Mouse (Mus musculus): Measurements from ENCODE around the gene Adad2.

Adad2 gene

DNA sequence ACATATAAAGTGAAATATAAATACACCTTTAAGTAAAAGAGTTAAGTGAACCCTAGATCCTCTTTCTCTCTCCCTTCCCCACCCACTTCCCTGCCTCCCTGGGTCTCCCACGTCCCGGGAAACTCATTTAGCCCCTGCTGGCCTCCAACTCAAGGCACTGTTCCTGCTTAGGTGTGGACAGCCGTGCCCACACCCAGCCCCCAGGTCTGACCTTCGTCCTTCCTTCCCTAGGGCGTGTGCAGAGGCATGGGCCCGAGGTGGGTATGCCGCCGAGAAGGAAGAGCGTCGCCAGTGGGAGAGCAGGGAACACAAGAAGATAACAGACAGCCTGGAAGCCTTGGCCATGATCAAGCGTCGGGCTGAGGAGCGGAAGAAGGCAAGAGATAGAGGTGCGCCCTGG, 22.2 kb upstream of the Adad2 start:
- Histone ChIP-seq H3K27me3 (ENCODE audit: control insufficient read depth, insufficient read depth, low read length, poor library complexity, severe bottlenecking) (no peaks in the 10 kb centered on the region), H3K36me3 (ENCODE audit: control insufficient read depth, insufficient read depth, low read length, poor library complexity, severe bottlenecking) (no peaks in the 10 kb centered on the region)
- no peak for DNase-seq (ENCODE audit: low read depth, low spot score)

DNA sequence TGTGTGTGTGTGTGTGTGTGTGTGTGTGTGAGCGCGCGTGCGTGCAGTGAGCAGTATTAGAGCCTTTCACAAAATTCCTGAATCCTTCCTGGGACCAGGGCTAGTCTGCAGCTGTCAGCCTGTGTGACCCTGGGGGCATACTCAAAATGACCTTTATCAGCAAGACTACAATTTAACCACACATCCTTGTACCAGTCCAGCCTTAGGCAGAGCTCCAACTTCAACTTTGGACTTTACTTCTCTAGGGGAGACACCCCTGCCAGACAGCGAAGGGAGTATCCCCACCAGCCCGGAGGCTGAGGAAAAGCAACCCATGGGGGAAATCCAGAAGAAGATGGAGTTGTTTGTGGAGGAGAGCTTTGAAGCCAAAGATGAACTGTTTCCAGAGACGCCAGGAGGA, 21.1 kb upstream of the Adad2 start:
- no peaks in the 10 kb centered on the region for H3K27me3 ChIP-seq (ENCODE audit: control insufficient read depth, insufficient read depth, low read length, poor library complexity, severe bottlenecking)
- no peaks in the 10 kb centered on the region for H3K36me3 ChIP-seq (ENCODE audit: control insufficient read depth, insufficient read depth, low read length, poor library complexity, severe bottlenecking)
- no peak for DNase-seq (ENCODE audit: low read depth, low spot score)

DNA sequence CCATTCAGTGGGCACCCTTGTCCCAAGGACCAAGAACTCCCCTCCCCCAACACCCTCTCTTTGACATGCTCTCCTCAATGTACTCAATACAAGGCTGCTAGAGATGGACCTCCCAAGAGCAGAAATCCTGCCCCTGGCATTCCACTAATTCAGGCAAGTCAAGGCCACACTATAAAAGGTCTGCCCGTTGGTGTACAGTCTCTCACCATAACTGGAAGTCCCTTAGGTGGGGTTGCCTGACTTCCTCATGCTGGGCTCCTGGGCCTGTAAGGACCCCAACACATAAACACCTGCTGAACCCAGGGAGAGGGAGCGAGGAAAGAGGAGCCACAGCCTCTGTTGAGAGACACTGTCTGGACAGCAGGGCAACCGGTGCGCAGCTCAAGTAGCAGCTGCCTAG, 8.8 kb upstream of the Adad2 start:
- Histone ChIP-seq H3K27me3 (ENCODE audit: control insufficient read depth, insufficient read depth, low read length, poor library complexity, severe bottlenecking) (no peaks in the 10 kb centered on the region), H3K36me3 (ENCODE audit: control insufficient read depth, insufficient read depth, low read length, poor library complexity, severe bottlenecking) (peaks cover 1% of the 10 kb centered on the region)
- no peak for DNase-seq (ENCODE audit: low read depth, low spot score)

DNA sequence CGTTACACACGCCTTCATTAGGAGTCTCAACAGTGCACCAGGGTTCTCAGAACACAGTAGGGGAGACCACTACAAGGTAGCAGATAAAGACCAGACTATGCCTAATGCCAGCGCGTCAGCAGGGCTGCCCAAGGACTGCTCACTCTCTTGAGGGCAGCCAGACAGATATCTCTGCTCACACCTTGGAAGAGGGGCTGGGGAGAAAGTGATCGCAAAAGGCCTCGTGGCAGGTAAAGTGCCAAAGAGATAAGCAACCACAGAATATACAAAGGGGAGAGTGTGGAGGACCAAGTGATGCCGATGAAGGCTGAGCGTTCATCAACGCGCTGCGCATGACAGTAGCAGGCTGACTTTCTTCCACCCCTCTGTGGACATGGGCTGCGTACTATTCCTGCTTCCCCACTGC, 8.1 kb upstream of the Adad2 start:
- Histone ChIP-seq H3K36me3 (ENCODE audit: control insufficient read depth, insufficient read depth, low read length, poor library complexity, severe bottlenecking) (peaks cover 1% of the 10 kb centered on the region), H3K27me3 (ENCODE audit: control insufficient read depth, insufficient read depth, low read length, poor library complexity, severe bottlenecking) (no peaks in the 10 kb centered on the region)
- no peak for DNase-seq (ENCODE audit: low read depth, low spot score)

DNA sequence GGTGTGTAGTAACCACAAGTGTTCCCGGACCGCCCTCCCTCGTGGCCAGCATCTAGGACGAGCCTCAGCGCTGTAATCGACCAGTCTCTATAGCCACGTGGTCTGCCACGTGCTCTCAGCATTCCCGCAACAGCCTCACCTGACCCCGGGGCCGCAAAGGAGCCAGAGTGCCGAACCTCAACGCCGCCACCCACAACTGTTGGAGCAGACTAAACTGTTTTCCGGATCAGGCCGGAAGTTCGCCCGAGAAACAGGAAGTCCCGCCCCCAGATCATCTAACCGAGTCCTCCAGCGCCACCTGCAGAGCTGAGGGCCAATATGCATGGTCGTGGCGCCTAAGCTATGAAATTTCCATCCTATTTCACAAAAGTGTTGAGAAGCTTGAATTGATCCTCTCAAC, 7.6 kb upstream of the Adad2 start, which contains the start of gene Taf1c:
TSS of gene Taf1c (minus strand) at position 227 of the 400 bp plus-strand sequence.
- H3K36me3 ChIP-seq (ENCODE audit: control insufficient read depth, insufficient read depth, low read length, poor library complexity, severe bottlenecking): peaks cover 1% of the 10 kb centered on the region
- H3K27me3 ChIP-seq (ENCODE audit: control insufficient read depth, insufficient read depth, low read length, poor library complexity, severe bottlenecking): no peaks in the 10 kb centered on the region
- peak; percentile 95 for DNase-seq (ENCODE audit: low read depth, low spot score)

DNA sequence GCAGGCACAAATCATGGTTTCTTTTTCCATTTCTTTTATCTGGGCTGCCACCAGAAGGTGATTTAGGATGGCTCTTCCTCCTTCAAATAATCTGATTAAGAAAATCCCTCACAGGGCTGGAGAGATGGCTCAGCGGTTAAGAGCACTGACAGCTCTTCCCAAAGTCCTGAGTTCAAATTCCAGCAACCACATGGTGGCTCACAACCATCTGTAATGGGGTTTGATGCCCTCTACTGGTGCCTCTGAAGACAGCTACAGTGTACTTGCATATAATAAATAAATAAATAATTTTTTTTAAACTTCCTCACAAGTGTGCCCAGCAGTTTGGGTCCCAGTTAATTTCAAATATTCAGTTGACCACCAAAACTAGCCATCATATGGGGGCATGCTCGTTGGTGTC, 6.3 kb upstream of the Adad2 start:
- Histone ChIP-seq H3K27me3 (ENCODE audit: control insufficient read depth, insufficient read depth, low read length, poor library complexity, severe bottlenecking) (no peaks in the 10 kb centered on the region), H3K36me3 (ENCODE audit: control insufficient read depth, insufficient read depth, low read length, poor library complexity, severe bottlenecking) (peaks cover 1% of the 10 kb centered on the region; the same call in 1 of the 2 replicates)
- peak; percentile 58 for DNase-seq (ENCODE audit: low read depth, low spot score)

DNA sequence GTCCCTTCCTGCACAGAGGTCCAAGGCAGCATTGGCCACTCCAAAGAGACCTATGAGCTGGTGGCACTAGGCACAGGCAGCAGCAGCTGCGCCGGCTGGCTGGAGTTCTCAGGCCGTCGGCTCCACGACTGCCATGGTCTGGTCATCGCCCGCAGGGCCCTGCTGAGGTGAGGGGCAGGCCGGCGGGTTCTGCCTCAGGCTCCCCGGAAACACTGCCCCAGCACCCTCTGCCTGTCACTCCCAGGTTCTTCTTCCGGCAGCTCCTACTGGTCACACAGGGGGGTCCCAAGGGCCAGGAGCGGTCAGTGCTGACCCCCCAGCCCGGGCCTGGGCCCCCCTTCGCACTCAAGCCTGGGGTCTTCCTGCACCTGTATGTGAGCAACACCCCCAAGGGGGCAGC, 2.5 kb downstream of the Adad2 start:
- no peaks in the 10 kb centered on the region for H3K27me3 ChIP-seq (ENCODE audit: control insufficient read depth, insufficient read depth, low read length, poor library complexity, severe bottlenecking)
- DNase-seq (ENCODE audit: low read depth, low spot score): no peak
- H3K36me3 ChIP-seq (ENCODE audit: control insufficient read depth, insufficient read depth, low read length, poor library complexity, severe bottlenecking): no peaks in the 10 kb centered on the region

DNA sequence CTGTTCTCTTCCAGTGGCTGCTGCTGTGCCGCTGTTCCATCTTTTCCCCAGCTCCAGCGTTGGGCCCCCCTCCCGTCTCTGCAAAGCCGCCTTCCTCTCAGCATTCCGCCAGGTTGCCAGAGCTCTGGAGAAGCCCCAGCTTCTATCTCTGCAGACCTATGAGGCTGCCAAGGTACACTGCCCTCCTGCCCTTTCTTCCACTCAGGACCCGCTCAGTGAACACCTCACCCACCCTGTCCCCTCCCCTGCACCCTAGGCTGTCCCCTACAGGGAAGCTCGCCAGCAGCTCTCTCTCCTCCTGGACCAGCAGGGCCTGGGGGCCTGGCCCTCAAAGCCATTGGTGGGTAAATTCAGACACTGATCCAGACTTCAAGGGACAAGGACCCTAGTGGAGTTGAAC, 3.8 kb downstream of the Adad2 start:
- H3K36me3 ChIP-seq (ENCODE audit: control insufficient read depth, insufficient read depth, low read length, poor library complexity, severe bottlenecking): no peaks in the 10 kb centered on the region
- no peak for DNase-seq (ENCODE audit: low read depth, low spot score)

DNA sequence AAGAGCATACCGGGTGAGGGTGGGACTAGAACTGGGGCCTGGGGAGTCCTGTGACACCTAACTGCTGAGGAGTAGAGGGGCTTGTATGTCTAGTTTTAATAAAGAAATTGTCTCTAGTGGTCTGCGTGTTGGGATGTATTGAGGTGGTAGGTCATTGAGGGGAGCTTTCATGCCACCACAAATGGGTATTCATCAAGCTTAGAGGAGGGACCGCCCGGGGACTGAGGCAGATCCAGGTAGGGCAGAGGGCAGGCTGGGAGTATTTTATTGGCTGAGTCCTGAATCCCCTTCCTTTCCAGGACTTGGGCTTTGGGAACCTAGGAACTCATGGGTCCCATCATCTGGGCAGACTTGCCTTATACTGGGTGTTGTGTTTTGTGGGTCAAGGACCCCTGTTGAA, 4.3 kb downstream of the Adad2 start:
- DNase-seq (ENCODE audit: low read depth, low spot score): no peak

More for the DNA sequence above, 3.8 kb downstream of the Adad2 start:
- no peaks in the 10 kb centered on the region for H3K27me3 ChIP-seq (ENCODE audit: control insufficient read depth, insufficient read depth, low read length, poor library complexity, severe bottlenecking)

DNA sequence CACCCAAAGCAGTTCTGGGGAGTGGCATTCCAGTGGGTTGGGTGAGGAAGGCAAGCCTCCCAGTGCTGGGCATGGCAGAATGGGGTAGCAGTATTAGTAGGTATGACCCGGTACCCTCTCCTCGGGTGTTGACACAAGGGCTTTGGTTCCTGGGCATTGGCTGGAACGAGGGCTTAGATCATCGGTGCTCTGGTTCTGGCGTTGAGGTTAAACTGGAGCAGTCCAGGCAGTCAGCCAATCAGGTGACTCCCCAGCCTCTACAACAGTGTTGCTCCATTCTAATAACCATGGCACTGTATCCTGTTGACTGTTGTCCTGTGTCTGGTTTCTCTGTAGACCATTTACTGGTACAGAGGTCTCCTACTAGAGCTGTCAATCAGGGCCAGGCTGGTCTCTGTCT, 5.0 kb downstream of the Adad2 start:
- DNase-seq (ENCODE audit: low read depth, low spot score): no peak
- Histone ChIP-seq H3K36me3 (ENCODE audit: control insufficient read depth, insufficient read depth, low read length, poor library complexity, severe bottlenecking) (no peaks in the 10 kb centered on the region), H3K27me3 (ENCODE audit: control insufficient read depth, insufficient read depth, low read length, poor library complexity, severe bottlenecking) (no peaks in the 10 kb centered on the region)

More for the DNA sequence above, 4.3 kb downstream of the Adad2 start:
- H3K36me3 ChIP-seq (ENCODE audit: control insufficient read depth, insufficient read depth, low read length, poor library complexity, severe bottlenecking): no peaks in the 10 kb centered on the region
- H3K27me3 ChIP-seq (ENCODE audit: control insufficient read depth, insufficient read depth, low read length, poor library complexity, severe bottlenecking): no peaks in the 10 kb centered on the region

DNA sequence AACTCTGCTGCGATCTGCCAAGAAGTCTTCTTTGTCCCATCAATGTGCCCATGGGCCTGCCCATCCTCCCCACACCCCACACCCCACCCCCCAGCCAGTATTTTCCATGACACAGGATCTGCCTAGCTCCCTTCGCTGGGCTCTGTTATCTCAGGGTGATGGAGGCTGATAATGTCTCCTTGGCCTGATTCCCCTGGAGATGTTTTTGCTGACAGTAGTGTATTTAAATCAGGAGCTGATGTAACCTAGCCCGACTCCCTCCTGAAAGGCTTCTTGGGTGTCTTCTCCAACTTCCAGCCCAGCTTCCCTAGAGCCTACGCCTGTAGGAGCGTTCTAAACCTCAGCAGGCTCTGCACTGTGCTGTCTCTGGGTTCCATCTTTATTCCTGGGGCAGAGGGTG, 6.3 kb downstream of the Adad2 start:
- H3K36me3 ChIP-seq (ENCODE audit: control insufficient read depth, insufficient read depth, low read length, poor library complexity, severe bottlenecking): no peaks in the 10 kb centered on the region
- DNase-seq (ENCODE audit: low read depth, low spot score): no peak
- no peaks in the 10 kb centered on the region for H3K27me3 ChIP-seq (ENCODE audit: control insufficient read depth, insufficient read depth, low read length, poor library complexity, severe bottlenecking)

DNA sequence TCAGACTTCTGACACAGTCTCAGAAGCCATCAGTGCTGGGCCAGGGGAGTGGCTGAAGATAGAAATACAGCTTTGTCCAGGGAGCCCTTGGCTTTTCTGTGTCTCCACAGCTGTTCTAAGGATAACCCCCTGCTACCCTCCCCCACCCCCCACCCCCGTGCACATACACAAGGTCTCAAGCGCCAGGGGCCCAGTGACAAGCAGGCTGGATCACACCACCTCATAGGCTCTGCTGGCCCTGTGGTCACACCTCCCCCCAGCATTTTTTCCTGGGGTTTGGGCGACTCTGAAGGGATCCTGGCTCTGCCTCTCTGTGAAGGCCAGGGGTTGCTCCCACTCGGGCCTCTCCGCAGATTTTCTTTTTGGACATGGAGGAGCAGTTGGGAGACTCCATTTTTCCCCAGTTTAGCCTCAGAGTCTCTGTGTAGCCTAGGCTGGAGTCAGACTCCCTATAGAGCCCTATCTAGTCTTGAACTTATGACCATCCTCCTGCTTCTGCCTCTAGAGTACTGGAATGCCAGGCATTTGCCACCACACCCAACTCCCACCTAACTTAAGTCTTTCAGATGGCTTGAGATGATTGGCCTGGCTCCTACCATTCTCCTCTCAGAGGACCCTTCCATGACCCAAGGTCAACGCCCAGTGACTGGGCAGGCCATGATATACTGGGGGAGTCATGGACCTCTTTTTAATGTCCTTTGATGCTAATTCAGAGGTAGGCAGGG, 7.7 kb downstream of the Adad2 start:
- DNase-seq (ENCODE audit: low read depth, low spot score): no peak
- no peaks in the 10 kb centered on the region for H3K36me3 ChIP-seq (ENCODE audit: control insufficient read depth, insufficient read depth, low read length, poor library complexity, severe bottlenecking)
- H3K27me3 ChIP-seq (ENCODE audit: control insufficient read depth, insufficient read depth, low read length, poor library complexity, severe bottlenecking): no peaks in the 10 kb centered on the region

DNA sequence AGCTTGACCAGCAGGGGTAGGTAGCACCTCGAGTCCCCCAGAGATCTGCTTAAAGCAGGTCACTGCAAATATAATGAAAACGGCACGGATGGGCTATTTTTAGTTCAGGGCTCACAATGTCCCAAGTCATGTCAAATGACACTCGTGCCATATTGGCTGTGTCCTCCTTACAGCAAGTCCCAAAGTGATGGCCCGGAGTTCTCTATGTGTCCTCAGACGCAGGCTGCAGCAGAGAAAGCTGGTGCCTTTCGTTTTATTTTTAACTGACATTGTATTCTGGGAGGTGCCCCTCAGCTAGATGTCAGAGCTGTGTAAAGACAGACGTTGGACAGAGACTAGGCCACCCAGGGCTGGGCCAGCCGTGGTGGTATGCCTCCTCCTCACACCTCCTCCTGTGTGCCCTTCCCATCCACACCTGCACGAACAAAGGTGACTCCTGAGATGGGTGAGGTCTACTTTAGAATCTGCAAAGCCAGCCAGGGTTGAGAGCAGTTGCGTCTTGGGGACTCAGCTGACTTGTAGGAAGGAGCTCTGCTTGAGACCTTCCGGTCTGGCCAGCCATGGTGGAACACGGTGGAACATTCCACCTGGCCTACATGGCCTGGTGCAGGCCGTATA, 8.4 kb downstream of the Adad2 start:
- no peak for DNase-seq (ENCODE audit: low read depth, low spot score)
- Histone ChIP-seq H3K27me3 (ENCODE audit: control insufficient read depth, insufficient read depth, low read length, poor library complexity, severe bottlenecking) (no peaks in the 10 kb centered on the region), H3K36me3 (ENCODE audit: control insufficient read depth, insufficient read depth, low read length, poor library complexity, severe bottlenecking) (no peaks in the 10 kb centered on the region)

DNA sequence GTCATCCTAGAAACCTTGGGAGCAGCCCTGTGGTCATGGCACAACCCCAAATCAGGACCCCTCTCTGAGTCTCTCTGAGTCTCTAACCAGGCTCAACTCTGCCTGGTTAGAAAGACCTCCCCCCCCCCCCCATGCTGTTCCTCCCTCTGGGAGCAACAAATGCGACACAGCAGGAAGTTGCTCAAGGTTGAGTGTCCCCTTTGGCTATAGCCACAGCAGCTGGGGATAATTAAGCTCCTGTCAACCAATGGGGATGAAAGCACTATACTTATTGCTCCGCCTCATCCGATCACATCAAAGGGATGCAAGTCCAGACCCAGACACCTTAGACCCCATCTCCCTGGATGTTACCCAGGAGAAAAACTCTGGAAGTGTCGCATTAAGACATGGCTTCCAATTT, 10.0 kb downstream of the Adad2 start:
- Histone ChIP-seq H3K36me3 (ENCODE audit: control insufficient read depth, insufficient read depth, low read length, poor library complexity, severe bottlenecking) (no peaks in the 10 kb centered on the region), H3K27me3 (ENCODE audit: control insufficient read depth, insufficient read depth, low read length, poor library complexity, severe bottlenecking) (no peaks in the 10 kb centered on the region)
- DNase-seq (ENCODE audit: low read depth, low spot score): no peak

DNA sequence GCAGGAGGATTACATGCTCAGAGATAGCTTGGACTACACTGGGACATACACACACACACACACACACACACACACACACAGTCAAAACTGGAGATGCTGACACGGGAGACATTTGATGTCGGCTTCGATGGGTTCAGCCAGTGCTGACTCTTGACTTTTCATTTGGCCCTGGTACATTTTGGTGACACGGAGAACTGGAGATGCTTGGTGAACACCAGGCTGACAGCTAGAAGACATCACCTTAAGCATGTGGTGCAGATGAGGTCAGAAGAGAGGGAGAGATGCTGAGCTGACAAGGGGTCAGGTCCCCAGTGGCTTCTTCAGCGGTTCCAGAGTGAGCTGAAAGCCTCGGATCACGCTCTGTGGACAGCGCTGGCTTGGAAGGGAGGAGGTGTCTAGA, 10.5 kb downstream of the Adad2 start:
- DNase-seq (ENCODE audit: low read depth, low spot score): no peak
- no peaks in the 10 kb centered on the region for H3K27me3 ChIP-seq (ENCODE audit: control insufficient read depth, insufficient read depth, low read length, poor library complexity, severe bottlenecking)
- H3K36me3 ChIP-seq (ENCODE audit: control insufficient read depth, insufficient read depth, low read length, poor library complexity, severe bottlenecking): no peaks in the 10 kb centered on the region

DNA sequence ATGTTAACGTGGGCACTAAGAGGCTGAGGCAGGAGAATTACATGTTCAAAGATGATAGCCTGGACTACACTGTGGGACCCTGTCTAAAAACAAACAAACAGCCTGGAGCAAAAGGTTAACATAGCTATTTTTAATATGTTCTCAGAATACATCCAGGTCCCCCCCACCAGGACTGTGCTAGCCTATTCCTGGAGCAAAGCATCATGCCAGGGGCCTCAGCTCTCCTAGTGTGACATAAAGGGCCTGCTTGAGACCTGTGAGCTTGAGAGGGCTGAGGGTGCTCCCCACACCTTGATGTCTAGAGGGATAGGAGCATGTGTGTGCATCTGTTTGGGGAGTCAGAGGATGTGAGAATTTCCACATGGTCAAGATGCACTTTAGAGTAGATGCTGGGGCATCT, 11.2 kb downstream of the Adad2 start:
- no peak for DNase-seq (ENCODE audit: low read depth, low spot score)

More for the DNA sequence above, 11.2 kb downstream of the Adad2 start:
- Histone ChIP-seq H3K27me3 (ENCODE audit: control insufficient read depth, insufficient read depth, low read length, poor library complexity, severe bottlenecking) (no peaks in the 10 kb centered on the region), H3K36me3 (ENCODE audit: control insufficient read depth, insufficient read depth, low read length, poor library complexity, severe bottlenecking) (no peaks in the 10 kb centered on the region)

Measured in splenic B cell, adult 2 months (primary cell).